Mouse (Mus musculus) subcutaneous adipose tissue, adult 2 months (tissue): Measurements from ENCODE around the gene Zfand2a. TPM values are rescaled to one million over a fixed set of nuclear protein-coding genes. Genes with fewer than 3 reads are reported as not detected.

Experiments used
- polyA plus RNA-seq: library from polyadenylated mRNA; depleted of rRNA; stranded (reverse); fragments of >200 nt; gene quantifications from 2 replicates; pipeline ENCODE4 v1.2.3, GENCODE M21; 2012; ENCODE audit warnings: low replicate concordance; rRNA removed

Zfand2a gene
- 21.4 and 28.9 TPM in 2 replicates for polyA plus RNA-seq

DNA sequence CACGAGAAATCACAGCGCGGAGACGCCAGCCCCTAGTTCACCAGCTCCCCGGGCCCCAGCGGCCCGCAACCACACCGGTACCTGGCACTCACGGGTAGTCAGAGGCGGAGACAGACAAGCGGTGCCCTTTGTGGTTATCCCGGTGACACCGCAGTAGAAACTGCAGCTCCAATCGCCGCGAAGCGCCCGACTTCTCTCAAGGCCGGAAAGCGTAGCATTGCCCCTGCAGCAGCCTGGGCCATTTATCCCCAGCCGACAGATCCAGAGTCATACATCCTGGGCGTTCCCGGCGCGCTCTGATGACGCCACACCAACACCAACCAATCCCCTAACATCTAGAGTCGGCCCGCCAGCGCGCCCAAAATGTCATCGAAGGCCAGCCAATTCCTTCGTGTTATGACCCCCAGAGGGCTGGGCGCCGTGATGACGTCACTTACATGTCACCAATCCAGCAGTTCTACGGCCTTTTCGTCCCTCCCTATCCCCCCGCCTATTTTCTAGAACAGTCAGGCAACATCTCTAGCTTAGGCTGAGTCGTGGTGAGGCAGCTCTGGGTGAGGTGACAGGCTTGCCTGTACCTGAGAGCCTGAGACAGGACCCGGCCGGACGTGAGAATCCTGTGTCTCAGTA lies at the start of gene Zfand2a:
Gene Zfand2a, minus strand, starts transcription at position 365 of the 630 bp plus-strand sequence.

DNA sequence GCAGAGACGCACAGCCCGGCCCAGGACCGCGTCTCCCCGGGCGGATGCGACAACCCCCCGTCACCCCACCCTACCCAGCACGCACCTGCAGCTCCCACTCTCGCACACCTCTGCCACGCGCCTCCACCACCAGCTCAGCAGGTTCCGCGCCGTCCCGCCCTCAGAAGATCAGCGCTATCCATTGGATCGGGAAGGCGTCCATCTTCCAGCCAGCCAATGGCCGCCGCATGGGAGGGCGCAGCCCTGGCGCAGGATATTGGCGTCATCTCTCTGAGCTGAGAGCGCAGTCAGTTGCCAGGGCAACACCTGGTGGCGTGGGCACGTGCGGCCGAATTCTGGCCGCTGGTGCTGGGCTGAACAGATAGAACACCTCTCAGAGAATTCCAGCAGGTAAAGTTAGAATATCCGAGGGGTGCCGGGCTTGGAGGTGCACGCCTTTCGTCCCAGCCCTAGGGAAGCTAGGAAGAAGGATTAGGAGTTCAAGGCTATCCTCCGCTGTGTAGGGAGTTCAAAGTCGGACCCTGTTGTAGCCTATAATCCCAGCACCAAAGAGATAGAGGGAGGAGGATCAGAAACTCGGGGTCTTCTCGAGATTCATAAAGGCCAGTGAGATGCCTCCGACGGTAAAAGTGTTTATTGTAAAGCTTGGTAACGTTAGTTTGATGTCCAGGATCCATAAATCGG lies 23.8 kb downstream of the Zfand2a start, which contains the start of gene 3110082I17Rik:
Gene 3110082I17Rik, minus strand, starts transcription at position 144 of the 684 bp plus-strand sequence.

DNA sequence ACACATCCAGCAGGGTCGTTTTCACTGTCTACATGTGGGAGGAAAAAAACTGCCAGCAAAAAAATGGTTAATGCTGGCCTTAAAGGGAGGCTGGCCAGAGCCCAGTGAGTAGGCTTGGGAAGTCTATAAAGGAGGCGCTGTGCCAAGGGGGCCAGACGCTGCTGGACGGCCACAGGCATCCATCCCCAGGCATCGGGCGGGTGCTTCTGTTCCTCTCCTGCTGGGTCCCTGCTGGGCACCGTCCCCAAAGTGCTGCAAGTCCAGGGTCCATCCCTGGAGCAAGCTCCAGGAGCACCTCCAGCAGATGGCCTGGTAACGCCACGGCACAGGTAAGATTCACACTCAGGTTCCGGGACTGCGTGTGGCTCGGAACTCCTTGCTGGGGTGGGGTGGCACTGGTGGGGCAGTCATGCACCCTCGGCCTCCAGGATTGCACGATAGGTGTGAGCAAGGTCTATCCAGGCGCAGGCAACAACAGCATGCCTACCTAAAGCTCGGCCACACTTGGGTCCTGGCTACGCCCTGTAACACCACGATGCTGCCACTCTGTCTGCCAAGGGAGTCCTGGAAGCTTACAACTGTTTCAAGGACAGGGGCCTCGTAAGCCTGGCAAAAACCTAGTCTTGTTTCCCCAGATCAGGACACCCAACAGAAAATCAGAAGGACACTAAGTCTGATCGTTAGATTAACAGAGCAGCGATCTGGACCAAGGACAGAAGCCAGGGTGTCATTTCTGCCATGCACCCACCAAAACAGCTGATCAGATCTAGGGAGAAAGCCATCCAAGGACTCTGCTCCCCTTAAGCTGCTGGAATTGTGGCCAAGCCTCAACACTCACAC lies 61.1 kb downstream of the Zfand2a start, which contains the start of gene Gper1:
Gene Gper1, plus strand, starts transcription at position 126 of the 840 bp plus-strand sequence.

Other genes starting within 250 kb of the Zfand2a start
- gene Get4, start 232.2 kb downstream of the Zfand2a start, polyA plus RNA-seq: 76.9 and 154 TPM in 2 replicates
- gene Adap1, start 158.9 kb downstream of the Zfand2a start, polyA plus RNA-seq: 36.3 and 61.5 TPM in 2 replicates
- gene Cox19, start 133.1 kb downstream of the Zfand2a start, polyA plus RNA-seq: 131 and 211 TPM in 2 replicates
- gene Cyp2w1, start 131.9 kb downstream of the Zfand2a start, polyA plus RNA-seq: not detected in 2 replicates
- 34.4 and 64.9 TPM in 2 replicates for gene Gpr146, start 106.9 kb downstream of the Zfand2a start, polyA plus RNA-seq
- 1.9 and 3.7 TPM in 2 replicates for gene C130050O18Rik, start 79.3 kb downstream of the Zfand2a start, polyA plus RNA-seq
- gene Gper1, start 61.4 kb downstream of the Zfand2a start, polyA plus RNA-seq: 7.3 and 9.9 TPM in 2 replicates
- 9.0 and 18.2 TPM in 2 replicates for gene 3110082I17Rik, start 24.0 kb downstream of the Zfand2a start, polyA plus RNA-seq
- not detected in 2 replicates for gene Uncx, start 58.9 kb upstream of the Zfand2a start, polyA plus RNA-seq